In the genomic region with DNA sequence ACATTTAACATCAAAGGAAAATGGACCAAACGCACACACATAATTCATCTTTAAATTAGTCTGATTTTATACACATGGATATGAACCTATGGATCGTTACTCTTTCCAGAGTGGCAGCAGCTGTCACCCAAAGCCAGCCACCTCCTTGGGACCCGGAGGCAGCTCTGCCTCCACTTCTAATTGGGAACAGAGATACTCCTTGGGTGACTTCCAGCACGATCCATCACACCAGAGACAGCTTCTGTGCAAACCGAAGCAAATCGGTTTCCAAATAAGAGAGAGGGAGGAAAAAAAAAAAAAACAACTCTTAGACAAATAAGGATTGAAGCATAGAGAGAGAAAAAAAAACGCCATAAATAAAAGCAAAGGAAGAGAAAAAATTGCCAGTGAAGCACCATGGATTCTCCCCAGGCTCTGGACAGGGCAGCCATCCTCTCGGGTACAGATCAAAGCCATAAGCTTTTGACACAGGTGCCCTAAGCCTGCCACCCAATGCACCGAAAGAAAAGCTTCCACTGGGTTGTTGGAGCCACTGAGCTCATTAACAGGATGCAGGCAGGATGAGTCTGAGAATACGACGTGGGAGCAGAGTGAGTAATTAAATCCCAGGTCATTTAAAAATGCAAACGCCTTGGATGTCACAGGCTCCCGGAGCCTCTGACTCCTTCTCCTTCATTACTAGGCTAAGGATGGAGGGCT, we compare ENCODE assay signal across 10 mouse cellular contexts.
DNase-seq lines count a peak whose midpoint lies in the region; ATAC-seq and TF ChIP-seq lines count a peak whose summit lies in the region.
"Had no signal": no experiment of that assay in that cellular context is flagged by ENCODE, and none has a peak within 500 bp of the region (broad histone marks: within the 10 kb centered on the region; RNA-seq: fewer than 3 reads in every experiment).

No protein-coding gene starts in this region.

- TF ChIP-seq POLR2A in cerebellum, adult 2 months (IDR thresholded peaks at IDR 0.05; ENCODE audit: borderline replicate concordance, insufficient read depth, low read length), result no peak

- peak in 1 of 2 experiments; percentile 58 for DNase-seq in cerebellum, adult 2 months
- no peak for DNase-seq in cerebellum, postnatal 4 days (ENCODE audit: low spot score in 2 of 2)
- peak; percentile 84 for DNase-seq in midbrain, embryonic 11.5 days (ENCODE audit: low spot score, missing footprints)
- DNase-seq in midbrain, embryonic 10.5 days (ENCODE audit: low spot score), result no peak
- DNase-seq in kidney, postnatal 36 days, result peak; percentile 21 to 36
- peak; percentile 27 for DNase-seq in retina, postnatal 7 days (ENCODE audit: low read depth, low spot score)
- no peak for DNase-seq in frontal cortex, postnatal 25 days (ENCODE audit: low spot score in 2 of 2)
- no peak for DNase-seq in adrenal gland, adult 2 months

- no peak overlapping the region for H3K4me2 ChIP-seq in midbrain, embryonic 11.5 days
- H3K4me2 ChIP-seq: limb, embryonic 15.5 days; stomach, embryonic 15.5 days had no signal

- peaks cover 32% of the 10 kb centered on the region for H3K4me1 ChIP-seq in cerebellum, adult 2 months (ENCODE audit: control insufficient read depth, insufficient read depth, low read length)
- peaks cover 10% of the 10 kb centered on the region for H3K4me1 ChIP-seq in midbrain, embryonic 11.5 days (ENCODE audit: control insufficient read depth, insufficient read depth, low read length)
- peaks cover 31% of the 10 kb centered on the region for H3K4me1 ChIP-seq in midbrain, embryonic 10.5 days
- H3K4me1 ChIP-seq: limb, embryonic 15.5 days; stomach, embryonic 15.5 days had no signal

- TF ChIP-seq CTCF in cerebellum, adult 2 months (IDR thresholded peaks at IDR 0.05; ENCODE audit: borderline replicate concordance, insufficient read depth, low read depth, low read length), result no peak

- no peak for ATAC-seq in midbrain, embryonic 11.5 days (ENCODE audit: low FRiP score)

- H3K36me3 ChIP-seq in midbrain, embryonic 11.5 days (ENCODE audit: control insufficient read depth, insufficient read depth, low read length), result no peaks in the 10 kb centered on the region
- no peaks in the 10 kb centered on the region for H3K36me3 ChIP-seq in midbrain, embryonic 10.5 days
- H3K36me3 ChIP-seq: limb, embryonic 15.5 days; stomach, embryonic 15.5 days had no signal

- H3K9me3 ChIP-seq in midbrain, embryonic 11.5 days (ENCODE audit: control insufficient read depth, low read length), result no peaks in the 10 kb centered on the region
- H3K9me3 ChIP-seq in midbrain, embryonic 10.5 days (replicated peaks), result no peaks in the 10 kb centered on the region
- H3K9me3 ChIP-seq: limb, embryonic 15.5 days; stomach, embryonic 15.5 days had no signal

- H3K27ac ChIP-seq in cerebellum, adult 2 months (ENCODE audit: insufficient read depth, low read length), result peak overlapping the region; percentile 70
- H3K27ac ChIP-seq in midbrain, embryonic 11.5 days (ENCODE audit: low read depth, low read length), result peak overlapping the region; percentile 42; the same call in 1 of the 2 replicates
- H3K27ac ChIP-seq in midbrain, embryonic 10.5 days (replicated peaks), result no peak overlapping the region; the same call in 1 of the 2 replicates
- H3K27ac ChIP-seq: limb, embryonic 15.5 days; stomach, embryonic 15.5 days had no signal

- no peaks in the 10 kb centered on the region for H3K27me3 ChIP-seq in cerebellum, adult 2 months (ENCODE audit: control insufficient read depth, insufficient read depth, low read length)
- H3K27me3 ChIP-seq in midbrain, embryonic 11.5 days (ENCODE audit: control insufficient read depth, insufficient read depth, low read length), result no peaks in the 10 kb centered on the region
- H3K27me3 ChIP-seq in midbrain, embryonic 10.5 days (ENCODE audit: low read depth, poor library complexity, severe bottlenecking), result no peaks in the 10 kb centered on the region
- H3K27me3 ChIP-seq: limb, embryonic 15.5 days; stomach, embryonic 15.5 days had no signal

- no peak overlapping the region for H3K9ac ChIP-seq in midbrain, embryonic 11.5 days (ENCODE audit: low read length)
- H3K9ac ChIP-seq: limb, embryonic 15.5 days; stomach, embryonic 15.5 days had no signal

- no peak overlapping the region for H3K4me3 ChIP-seq in cerebellum, adult 2 months (replicated peaks; ENCODE audit: insufficient read depth, low read depth, low read length)
- no peak overlapping the region for H3K4me3 ChIP-seq in midbrain, embryonic 11.5 days (ENCODE audit: low read depth, low read length)
- H3K4me3 ChIP-seq in midbrain, embryonic 10.5 days, result no peak overlapping the region
- H3K4me3 ChIP-seq: limb, embryonic 15.5 days; stomach, embryonic 15.5 days had no signal

- 20% methylated on average over 13 of the region's 13 CpGs for WGBS in cerebellum, adult 2 months
- WGBS in midbrain, embryonic 11.5 days, result 42% methylated on average over 13 of the region's 13 CpGs
- 44% methylated on average over 13 of the region's 13 CpGs for WGBS in midbrain, embryonic 10.5 days

Comparison
In these comparisons a context has a peak if more than half of its experiments do, and no peak if none do; other contexts are left out.
1. DNase-seq: peak in midbrain, embryonic 11.5 days (single experiment), kidney, postnatal 36 days (2 of 2) and retina, postnatal 7 days (single experiment); none in cerebellum, postnatal 4 days (0 of 2), midbrain, embryonic 10.5 days (single experiment), frontal cortex, postnatal 25 days (0 of 2) and adrenal gland, adult 2 months (single experiment).